Mouse (Mus musculus) heart, postnatal 0 days (tissue): ENCODE results near the gene Rbms1.

Experiments
- CTCF ChIP-seq: IDR thresholded peaks from 2 replicates; pipeline ENCODE4 v1.5.1; 2016; ENCODE audit warnings: antibody characterized with exemption, control low read depth, low read depth
- EP300 ChIP-seq: IDR thresholded peaks from 2 replicates; pipeline ENCODE4 v1.6.1; 2016; ENCODE audit warnings: antibody characterized with exemption, low read depth

DNA sequence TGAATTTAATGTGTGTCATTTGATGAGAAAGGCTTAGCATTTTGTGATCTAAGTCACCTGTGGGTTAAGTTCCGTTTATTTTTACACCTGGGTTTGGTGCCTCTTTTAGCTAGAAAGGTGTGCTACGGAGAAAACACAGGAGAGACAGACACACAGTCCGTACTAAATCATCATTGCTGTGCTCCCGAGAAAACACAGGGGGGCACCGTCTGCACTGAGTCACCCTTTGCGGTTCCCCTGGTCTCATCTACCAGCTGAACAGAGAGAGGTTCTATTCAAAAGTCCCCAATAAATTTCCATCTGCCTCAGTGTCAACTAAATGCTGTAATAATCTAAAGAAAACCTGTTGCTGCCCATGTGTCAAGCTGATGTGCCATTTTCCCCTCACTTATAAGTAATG is 232.1 kb downstream of the Rbms1 start:
- TF ChIP-seq CTCF (peak; percentile 45), EP300 (no peak)
